Mouse (Mus musculus) E14TG2a.4 (cell line): Measurements from ENCODE around the gene Mast3.

Experiments used
- CTCF ChIP-seq: conservative IDR thresholded peaks from 2 replicates; pipeline ENCODE4 v1.5.1; 2014; ENCODE audit warnings: low read length
- NANOG ChIP-seq: IDR thresholded peaks from 2 replicates; pipeline ENCODE4 v1.6.1; 2014; ENCODE audit warnings: borderline replicate concordance, low read length, mixed read lengths
- POU5F1 ChIP-seq: IDR thresholded peaks from 2 replicates; pipeline ENCODE4 v1.6.1; 2014; ENCODE audit warnings: low read length, borderline replicate concordance

- TF ChIP-seq CTCF (no peak), NANOG (no peak), POU5F1 (no peak)
These were observed 34.1 kb downstream of the Mast3 start for GRCm38 (mm10) chr8:70770748-70771147.
